In genomic region chr5:35304191-35304590, GRCm38 (mm10) we compare ENCODE assay signal across 28 mouse cellular contexts. TPM values are rescaled to one million over a fixed set of nuclear protein-coding genes. Genes with fewer than 3 reads are reported as not detected.
"Had no signal": no experiment of that assay in that cellular context is flagged by ENCODE, and none has a peak within 500 bp of the region (broad histone marks: within the 10 kb centered on the region; RNA-seq: fewer than 3 reads in every experiment).

No protein-coding gene starts in this region.

- H3K36me3 ChIP-seq: heart, embryonic 13.5 days; heart, embryonic 15.5 days; hindbrain, embryonic 13.5 days; kidney, embryonic 15.5 days; limb, embryonic 13.5 days; limb, embryonic 15.5 days; liver, embryonic 12.5 days had no signal

- H3K4me3 ChIP-seq: heart, adult 2 months; heart, embryonic 13.5 days; heart, embryonic 15.5 days; hindbrain, embryonic 13.5 days; kidney, embryonic 15.5 days; limb, embryonic 13.5 days; limb, embryonic 15.5 days; liver, embryonic 12.5 days had no signal

- H3K4me1 ChIP-seq: heart, embryonic 13.5 days; heart, embryonic 15.5 days; kidney, embryonic 15.5 days; limb, embryonic 13.5 days; limb, embryonic 15.5 days; liver, embryonic 12.5 days had no signal

- H3K27ac ChIP-seq: heart, adult 2 months; heart, embryonic 13.5 days; heart, embryonic 15.5 days; hindbrain, embryonic 13.5 days; kidney, embryonic 15.5 days; kidney, postnatal 0 days; limb, embryonic 13.5 days; limb, embryonic 15.5 days; liver, embryonic 12.5 days; liver, embryonic 14.5 days had no signal

- ATAC-seq: intestine, embryonic 16.5 days; liver, embryonic 12.5 days had no signal

- H3K9me3 ChIP-seq: heart, embryonic 13.5 days; heart, embryonic 15.5 days; hindbrain, embryonic 13.5 days; kidney, embryonic 15.5 days; limb, embryonic 13.5 days; limb, embryonic 15.5 days; liver, embryonic 12.5 days had no signal

- H3K9ac ChIP-seq: heart, embryonic 13.5 days; heart, embryonic 15.5 days; hindbrain, embryonic 13.5 days; kidney, embryonic 15.5 days; limb, embryonic 13.5 days; limb, embryonic 15.5 days; liver, embryonic 12.5 days; liver, embryonic 14.5 days had no signal

- DNase-seq: gastrocnemius, postnatal 14 days; gastrocnemius, postnatal 36 days; heart, adult 11 months; heart, adult 2 months; heart, postnatal 14 days; heart, postnatal 36 days; kidney, adult 11 months; kidney, adult 2 months; kidney, adult 9 months; kidney, postnatal 14 days; kidney, postnatal 36 days; layer of hippocampus, adult 9-11 months; layer of hippocampus, postnatal 36 days had no signal

- H3K4me2 ChIP-seq: heart, embryonic 11.5 days; heart, embryonic 13.5 days; heart, embryonic 15.5 days; hindbrain, embryonic 13.5 days; kidney, embryonic 15.5 days; limb, embryonic 13.5 days; limb, embryonic 15.5 days; liver, embryonic 12.5 days had no signal

RNA-seq across cellular contexts. Expression of gene Adra2c, which starts 26.1 kb away (rescaled TPM):
- total RNA-seq: hematopoietic stem cell, adult 5-6 weeks; liver, adult 2 months had no signal
- polyA plus RNA-seq: heart, embryonic 13.5 days; heart, embryonic 15.5 days; heart, postnatal 0 days; intestine, embryonic 16.5 days; limb, embryonic 11.5 days; limb, embryonic 13.5 days; limb, embryonic 15.5 days; liver, adult 2 months; liver, embryonic 14.5 days had no signal
